Mouse (Mus musculus) hindbrain, embryonic 14.5 days (tissue): ENCODE measurements around the gene Prss41. TPM values are rescaled to one million over a fixed set of nuclear protein-coding genes. Genes with fewer than 3 reads are reported as not detected.

Source experiments
- ATAC-seq: fragments of 200-750 bp; cut with Nextera tagmentation; 2 replicates; pipeline ENCODE4 v1.8.0; 2017; ENCODE audit warnings: moderate number of reproducible peaks, mild to moderate bottlenecking, moderate TSS enrichment, moderate library complexity; ENCODE audit not compliant: low FRiP score
- DNase-seq: peaks from one replicate; pipeline ENCODE4 v3.0.0-alpha.2; 2015; ENCODE audit warnings: low spot score
- H3K27ac ChIP-seq: fragments of 300-500 bp; sonication (generic); 2 replicates; pipeline ENCODE4 v1.5.1; 2014; ENCODE audit warnings: mild to moderate bottlenecking, moderate library complexity
- H3K27me3 ChIP-seq: fragments of 300-500 bp; sonication (generic); 2 replicates; pipeline ENCODE4 v1.6.1; 2014; ENCODE audit warnings: mild to moderate bottlenecking, low read length, mixed read lengths; ENCODE audit not compliant: control insufficient read depth, insufficient read depth
- H3K36me3 ChIP-seq: fragments of 300-500 bp; sonication (generic); replicated peaks from 2 replicates; pipeline ENCODE4 v1.6.1; 2014; ENCODE audit not compliant: control insufficient read depth, insufficient read depth
- H3K4me1 ChIP-seq: fragments of 300-500 bp; sonication (generic); replicated peaks from 2 replicates; pipeline ENCODE4 v1.6.1; 2014; ENCODE audit warnings: antibody characterized with exemption, low read length, mixed read lengths; ENCODE audit not compliant: control insufficient read depth, insufficient read depth
- H3K4me2 ChIP-seq: fragments of 300-500 bp; sonication (generic); replicated peaks from 2 replicates; pipeline ENCODE4 v1.6.1; 2014; ENCODE audit warnings: mild to moderate bottlenecking, moderate library complexity
- H3K4me3 ChIP-seq: fragments of 300-500 bp; sonication (generic); replicated peaks from 2 replicates; pipeline ENCODE4 v1.5.1; 2014; ENCODE audit warnings: mild to moderate bottlenecking, low read length
- H3K9ac ChIP-seq: fragments of 300-500 bp; sonication (generic); 2 replicates; pipeline ENCODE4 v1.6.1; 2014
- H3K9me3 ChIP-seq: fragments of 300-500 bp; sonication (generic); 2 replicates; pipeline ENCODE4 v1.6.1; 2016; ENCODE audit warnings: low read length; ENCODE audit not compliant: control insufficient read depth
- WGBS: fragments of 180-500 bp; shearing (Covaris S2); extraction: QIAGEN DNeasy Blood & Tissue Kit; methylation state at CpG from one replicate; pipeline ENCODE4 v1.1.7; 2014; 5-methylcytosine and 5-hydroxymethylcytosine counted together
- microRNA-seq: library from miRNA; unstranded; fragments of <30 nt; microRNA quantifications from one replicate; pipeline ENCODE4, GENCODE M21; 2016
- polyA plus RNA-seq: library from polyadenylated mRNA; unstranded; fragments of >200 nt; fragmentation: Nextera tagmentation; extraction: Ambion mirVana; gene quantifications from 2 replicates; pipeline ENCODE4 v1.2.1, GENCODE M21; 2014

Prss41 gene
- polyA plus RNA-seq, 1 experiment from 2014 or later, result 2.3 TPM

DNA sequence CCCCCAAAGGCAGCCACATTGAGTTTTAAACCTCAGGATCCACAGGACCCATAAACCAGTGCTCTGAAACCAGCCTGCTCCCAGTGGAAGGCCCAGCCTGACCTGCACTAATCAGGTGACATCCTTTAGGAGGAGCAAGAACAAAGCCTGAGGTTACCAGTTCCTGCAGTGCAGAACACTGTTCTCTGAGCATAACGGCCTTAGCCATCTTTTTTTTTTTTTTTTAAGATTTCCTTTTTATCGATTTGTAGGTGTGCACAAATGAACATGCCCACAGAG, 53.0 kb downstream of the Prss41 start:
- Histone ChIP-seq H3K36me3 (no peaks in the 10 kb centered on the region), H3K27me3 (no peaks in the 10 kb centered on the region), H3K4me2 (peak overlapping the region; percentile 77), H3K4me1 (peaks cover 29% of the 10 kb centered on the region), H3K27ac (peak overlapping the region; percentile 96), H3K4me3 (peak overlapping the region; percentile 35), H3K9ac (peak overlapping the region; percentile 77), H3K9me3 (no peaks in the 10 kb centered on the region)
- ATAC-seq (no peak), DNase-seq (peak; percentile 37)
- 45% methylated on average over 2 of the region's 2 CpGs for WGBS

GRCm38 (mm10) chr17:23790269-23791078, 53.5 kb downstream of the Prss41 start, which contains the start of gene Srrm2:
Gene Srrm2, plus strand, starts transcription at chr17:23790532.
- Histone ChIP-seq H3K4me3 (peak within 1 kb of the TSS; percentile 35), H3K9me3 (no peaks in the 10 kb centered on the region), H3K36me3 (no peaks in the 10 kb centered on the region), H3K27me3 (no peaks in the 10 kb centered on the region), H3K4me1 (peaks cover 31% of the 10 kb centered on the region), H3K9ac (peak within 1 kb of the TSS; percentile 77), H3K4me2 (peak within 1 kb of the TSS; percentile 77), H3K27ac (peak within 1 kb of the TSS; percentile 96)
- ATAC-seq, result peak; percentile 25; the same call in 1 of the 2 replicates
- peak; percentile 61 for DNase-seq
- WGBS, result 2% methylated on average over 29 of the region's 29 CpGs

GRCm38 (mm10) chr17:23789749-23790268, 54.2 kb downstream of the Prss41 start:
- no peak for DNase-seq
- H3K4me1 ChIP-seq, result peaks cover 37% of the 10 kb centered on the region

GRCm38 (mm10) chr17:23788973-23789372, 55.0 kb downstream of the Prss41 start:
- Histone ChIP-seq H3K27ac (no peak overlapping the region), H3K4me1 (peaks cover 37% of the 10 kb centered on the region), H3K27me3 (no peaks in the 10 kb centered on the region), H3K4me2 (no peak overlapping the region), H3K4me3 (no peak overlapping the region), H3K36me3 (no peaks in the 10 kb centered on the region), H3K9ac (no peak overlapping the region), H3K9me3 (no peaks in the 10 kb centered on the region)
- DNase-seq (no peak), ATAC-seq (no peak)
- 92% methylated on average over 4 of the region's 4 CpGs for WGBS

More at GRCm38 (mm10) chr17:23789749-23790268, 54.2 kb downstream of the Prss41 start:
- Histone ChIP-seq H3K27me3 (no peaks in the 10 kb centered on the region), H3K36me3 (no peaks in the 10 kb centered on the region), H3K4me2 (peak overlapping the region; percentile 77), H3K27ac (peak overlapping the region; percentile 96), H3K9ac (peak overlapping the region; percentile 77), H3K4me3 (peak overlapping the region; percentile 35), H3K9me3 (no peaks in the 10 kb centered on the region)
- ATAC-seq, result no peak
- WGBS, result 7% methylated on average over 8 of the region's 8 CpGs

Small RNA genes within 50 kb of the gene (microRNA-seq; reads per million reads assigned to microRNA genes)
- 0.65 reads per million for gene Mir5125

Other genes starting within 250 kb of the Prss41 start
- gene Zfp13, start 244.7 kb downstream of the Prss41 start, polyA plus RNA-seq, result 20.3 and 21.4 TPM in 2 replicates
- gene Zscan10, start 243.3 kb downstream of the Prss41 start, polyA plus RNA-seq, result 0.25 and 0.27 TPM in 2 replicates
- gene Mmp25, start 198.9 kb downstream of the Prss41 start, polyA plus RNA-seq, result 1.0 and 1.6 TPM in 2 replicates
- 0.24 TPM in 1 of 2 replicates, not detected in the other for gene Bicdl2, start 183.7 kb downstream of the Prss41 start, polyA plus RNA-seq
- gene Hcfc1r1, start 170.6 kb downstream of the Prss41 start, polyA plus RNA-seq, result 129 and 143 TPM in 2 replicates
- gene Thoc6, start 170.3 kb downstream of the Prss41 start, polyA plus RNA-seq, result 39.7 and 40.0 TPM in 2 replicates
- 3.1 and 3.7 TPM in 2 replicates for gene Tnfrsf12a, start 166.7 kb downstream of the Prss41 start, polyA plus RNA-seq
- gene Cldn6, start 164.9 kb downstream of the Prss41 start, polyA plus RNA-seq, result 0.24 and 0.26 TPM in 2 replicates
- 1.7 and 2.6 TPM in 2 replicates for gene Cldn9, start 160.1 kb downstream of the Prss41 start, polyA plus RNA-seq
- gene 1520401A03Rik, start 121.4 kb downstream of the Prss41 start, polyA plus RNA-seq, result 0.09 and 0.18 TPM in 2 replicates
- 16.9 and 17.7 TPM in 2 replicates for gene Pkmyt1, start 117.8 kb downstream of the Prss41 start, polyA plus RNA-seq
- gene Paqr4, start 103.3 kb downstream of the Prss41 start, polyA plus RNA-seq, result 57.5 and 62.8 TPM in 2 replicates
- 0.74 and 0.90 TPM in 2 replicates for gene Kremen2, start 98.3 kb downstream of the Prss41 start, polyA plus RNA-seq
- gene Flywch1, start 72.6 kb downstream of the Prss41 start, polyA plus RNA-seq, result 179 and 183 TPM in 2 replicates
- gene Flywch2, start 58.1 kb downstream of the Prss41 start, polyA plus RNA-seq, result 75.4 and 78.4 TPM in 2 replicates
- gene Srrm2, start 53.6 kb downstream of the Prss41 start, polyA plus RNA-seq, result 390 and 455 TPM in 2 replicates
- 1,176 and 1,404 TPM in 2 replicates for gene Elob, start 15.0 kb downstream of the Prss41 start, polyA plus RNA-seq
- not detected in 2 replicates for gene Prss33, start 8.1 kb downstream of the Prss41 start, polyA plus RNA-seq
- gene Prss32, start 317 bp downstream of the Prss41 start, polyA plus RNA-seq, result 0.16 TPM in 1 of 2 replicates, not detected in the other
- gene Prss21, start 23.9 kb upstream of the Prss41 start, polyA plus RNA-seq, result not detected in 2 replicates
- not detected in 2 replicates for gene Dcpp1, start 36.7 kb upstream of the Prss41 start, polyA plus RNA-seq
- not detected in 2 replicates for gene Dcpp2, start 36.7 kb upstream of the Prss41 start, polyA plus RNA-seq
- not detected in 2 replicates for gene Dcpp3, start 73.3 kb upstream of the Prss41 start, polyA plus RNA-seq
- not detected in 2 replicates for gene Sbp, start 97.5 kb upstream of the Prss41 start, polyA plus RNA-seq
- gene Sbpl, start 111.1 kb upstream of the Prss41 start, polyA plus RNA-seq, result not detected in 2 replicates
- gene Prss30, start 136.4 kb upstream of the Prss41 start, polyA plus RNA-seq, result not detected in 2 replicates
- gene Prss22, start 153.9 kb upstream of the Prss41 start, polyA plus RNA-seq, result not detected in 2 replicates
- gene Prss27, start 194.0 kb upstream of the Prss41 start, polyA plus RNA-seq, result 0.16 TPM in 1 of 2 replicates, not detected in the other
- gene Kctd5, start 229.3 kb upstream of the Prss41 start, polyA plus RNA-seq, result 77.8 and 79.9 TPM in 2 replicates